Mouse (Mus musculus): ENCODE data around the gene Ifi213. TPM values are rescaled to one million over a fixed set of nuclear protein-coding genes. Genes with fewer than 3 reads are reported as not detected.
"Not testable (repeated sequence)": the region's sequence is repeated elsewhere in the genome, so short reads cannot be mapped to it uniquely, and the experiment has no call there.

Gene Ifi213
- polyA plus RNA-seq (2012; rRNA removed) = 0.47 and 0.87 TPM in 2 replicates

DNA sequence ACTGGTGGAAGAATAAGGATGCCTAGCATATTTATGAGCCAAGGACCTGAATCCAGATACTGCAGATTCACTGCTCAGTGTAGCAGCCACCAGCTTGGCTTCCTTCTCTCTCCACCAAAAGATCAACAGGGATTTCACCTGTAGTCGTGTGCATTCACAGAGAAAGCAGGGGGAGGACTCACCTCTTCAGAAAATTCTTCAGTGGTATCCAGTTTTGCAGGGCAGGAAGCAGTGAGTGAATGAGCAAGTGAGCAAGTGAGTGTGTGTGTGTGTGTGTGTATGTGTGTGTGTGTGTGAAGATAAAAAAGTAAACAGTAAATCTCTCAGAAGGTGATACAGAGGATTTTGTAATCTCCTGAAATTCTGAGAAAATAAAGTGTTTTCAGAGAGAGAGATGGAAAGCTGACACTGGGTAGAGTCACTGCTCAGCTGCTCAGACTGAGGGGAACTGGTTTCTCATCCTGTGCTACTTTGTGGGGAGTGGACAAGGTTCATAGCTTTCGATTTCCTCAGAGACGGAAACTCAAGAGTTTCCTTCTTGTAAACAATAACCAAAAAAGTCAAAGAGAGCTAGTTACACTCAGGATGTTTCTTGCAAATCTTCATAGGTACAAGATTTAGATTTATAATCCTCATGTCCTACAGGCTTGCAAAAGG is at the start of gene Ifi213:
Ifi213 (minus strand) TSS at position 437 of the 657 bp plus-strand sequence.
- not testable (repeated sequence) for H3K27ac ChIP-seq (ENCODE audit: insufficient read depth, low read depth, low read length); H3K36me3 ChIP-seq (ENCODE audit: control insufficient read depth, insufficient read depth, low read length); H3K4me1 ChIP-seq (ENCODE audit: control insufficient read depth, insufficient read depth, insufficient read length, low read length); H3K27me3 ChIP-seq (ENCODE audit: control insufficient read depth, insufficient read depth, low read length); H3K4me3 ChIP-seq (ENCODE audit: low read depth, low read length)
- 41% methylated on average over 3 of the region's 3 CpGs for WGBS

DNA sequence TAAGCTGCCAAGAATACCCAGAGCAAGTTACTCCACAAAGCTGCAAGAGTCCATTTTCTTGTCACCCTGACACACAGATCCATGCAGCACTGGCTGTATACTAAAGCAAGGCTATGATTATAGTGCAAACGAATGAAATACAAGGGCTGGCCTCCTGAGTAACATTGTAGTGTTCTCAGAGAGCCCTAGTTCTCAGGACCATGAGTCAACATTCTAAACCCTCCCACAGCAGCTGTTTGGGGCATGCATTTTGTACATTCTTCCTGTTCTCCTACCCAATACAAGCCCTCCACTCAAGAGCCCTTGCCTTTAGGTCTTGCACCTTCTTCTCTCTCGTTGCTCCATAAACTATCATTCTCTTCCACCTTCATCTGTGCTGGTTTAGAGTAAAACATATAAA is 46.3 kb upstream of the Ifi213 start:
- H3K4me3 ChIP-seq (ENCODE audit: low read depth, low read length) = no peak overlapping the region
- WGBS = 72% methylated on average over 2 of the region's 2 CpGs
- TF ChIP-seq CTCF (IDR thresholded peaks at IDR 0.05; ENCODE audit: extremely low read depth, insufficient read length, insufficient replicate concordance, low read depth, low read length) (no peak), POLR2A (IDR thresholded peaks at IDR 0.05; ENCODE audit: low read depth, low read length) (no peak)
- no peak overlapping the region for H3K27ac ChIP-seq (ENCODE audit: insufficient read depth, low read depth, low read length)
- H3K27me3 ChIP-seq (ENCODE audit: control insufficient read depth, insufficient read depth, low read length) = no peaks in the 10 kb centered on the region
- no peaks in the 10 kb centered on the region for H3K4me1 ChIP-seq (ENCODE audit: control insufficient read depth, insufficient read depth, insufficient read length, low read length)
- H3K36me3 ChIP-seq (ENCODE audit: control insufficient read depth, insufficient read depth, low read length) = no peaks in the 10 kb centered on the region

DNA sequence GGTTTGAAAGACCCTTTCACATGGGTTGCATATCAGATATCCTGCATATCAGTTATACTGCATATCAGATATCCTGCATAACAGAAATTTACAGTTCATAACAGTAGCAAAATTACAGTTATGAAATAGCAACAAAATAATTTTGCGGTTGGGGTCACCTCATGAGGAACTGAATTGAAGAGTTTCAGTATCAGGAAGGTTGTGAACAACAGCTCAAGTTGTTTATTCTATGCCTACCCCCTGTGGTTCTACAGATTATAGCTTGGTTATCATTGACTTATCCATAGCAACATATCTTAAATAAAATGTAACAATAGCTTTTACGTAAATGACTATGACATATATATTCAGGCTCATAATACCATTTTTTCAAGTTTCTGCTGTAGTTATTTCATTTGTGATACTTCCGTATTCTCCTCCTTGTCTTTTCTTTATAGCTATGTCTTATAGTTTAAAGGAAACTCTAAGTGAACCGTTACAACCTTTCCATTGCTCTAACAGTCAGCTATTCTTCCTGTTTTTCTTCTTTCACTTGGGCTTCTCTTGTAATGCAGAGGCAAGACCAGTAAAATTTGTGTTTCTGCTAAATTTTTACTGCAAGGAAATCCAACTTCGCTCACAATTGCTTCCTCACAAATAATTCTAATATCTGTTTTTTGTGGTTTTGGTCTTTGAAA is 35.0 kb upstream of the Ifi213 start:
- WGBS = 79% methylated on average over 5 of the region's 5 CpGs
- Histone ChIP-seq H3K27ac (ENCODE audit: insufficient read depth, low read depth, low read length) (no peak overlapping the region), H3K4me1 (ENCODE audit: control insufficient read depth, insufficient read depth, insufficient read length, low read length) (no peaks in the 10 kb centered on the region), H3K27me3 (ENCODE audit: control insufficient read depth, insufficient read depth, low read length) (no peaks in the 10 kb centered on the region), H3K36me3 (ENCODE audit: control insufficient read depth, insufficient read depth, low read length) (no peaks in the 10 kb centered on the region), H3K4me3 (ENCODE audit: low read depth, low read length) (no peak overlapping the region)
- TF ChIP-seq POLR2A (IDR thresholded peaks at IDR 0.05; ENCODE audit: low read depth, low read length) (no peak), CTCF (IDR thresholded peaks at IDR 0.05; ENCODE audit: extremely low read depth, insufficient read length, insufficient replicate concordance, low read depth, low read length) (no peak)

DNA sequence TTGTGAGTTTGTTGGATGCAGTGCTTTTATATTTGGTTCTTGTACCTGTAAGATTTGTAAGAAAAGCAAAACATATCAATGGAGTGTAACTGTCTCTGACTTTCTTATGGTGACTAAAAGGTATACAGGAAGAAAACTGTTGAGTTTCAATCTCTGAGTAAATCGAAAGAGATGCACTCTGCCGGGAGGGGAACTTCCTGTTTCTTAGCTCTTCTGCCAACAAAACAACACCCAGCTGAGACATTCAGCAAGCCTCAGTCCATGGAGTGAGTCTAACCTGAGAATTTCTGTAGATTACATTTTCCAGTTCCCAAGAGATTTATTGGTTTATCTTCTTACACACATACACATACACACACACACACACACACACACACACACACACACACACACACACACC is 31.5 kb upstream of the Ifi213 start, which contains the start of gene Ifi209:
Ifi209 (plus strand) TSS at position 296 of the 400 bp plus-strand sequence.
- H3K4me1 ChIP-seq (ENCODE audit: control insufficient read depth, insufficient read depth, insufficient read length, low read length); H3K4me3 ChIP-seq (ENCODE audit: low read depth, low read length); H3K27ac ChIP-seq (ENCODE audit: insufficient read depth, low read depth, low read length); H3K36me3 ChIP-seq (ENCODE audit: control insufficient read depth, insufficient read depth, low read length); H3K27me3 ChIP-seq (ENCODE audit: control insufficient read depth, insufficient read depth, low read length): not testable (repeated sequence)
- WGBS = 62% methylated on average over 2 of the region's 2 CpGs

DNA sequence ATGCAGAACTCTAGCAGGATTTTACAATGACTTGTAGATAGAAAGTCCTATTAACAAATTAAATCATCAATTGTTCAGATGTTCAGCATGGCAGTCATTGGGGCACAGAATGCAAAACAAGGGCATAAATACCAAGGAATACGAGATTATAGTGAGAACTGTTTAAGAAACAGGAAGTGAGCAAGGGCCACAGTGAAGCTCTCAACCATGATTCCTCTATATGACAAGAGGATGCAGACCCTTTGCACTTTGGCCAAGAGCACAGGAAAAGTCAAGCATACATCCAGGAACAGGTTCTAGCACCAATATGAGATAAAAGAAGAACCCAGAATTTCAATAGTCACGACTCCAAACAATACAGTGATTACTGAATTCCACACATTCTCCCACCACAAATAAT is 27.6 kb upstream of the Ifi213 start:
- H3K4me1 ChIP-seq (ENCODE audit: control insufficient read depth, insufficient read depth, insufficient read length, low read length) = no peaks in the 10 kb centered on the region
- 46% methylated on average over 2 of the region's 2 CpGs for whole genome bisulfite sequencing
- no peak for TF ChIP-seq POLR2A (IDR thresholded peaks at IDR 0.05; ENCODE audit: low read depth, low read length)
- TF ChIP-seq CTCF (IDR thresholded peaks at IDR 0.05; ENCODE audit: extremely low read depth, insufficient read length, insufficient replicate concordance, low read depth, low read length) = no peak
- H3K36me3 ChIP-seq (ENCODE audit: control insufficient read depth, insufficient read depth, low read length) = no peaks in the 10 kb centered on the region
- H3K4me3 ChIP-seq (ENCODE audit: low read depth, low read length) = no peak overlapping the region
- H3K27ac ChIP-seq (ENCODE audit: insufficient read depth, low read depth, low read length) = no peak overlapping the region
- H3K27me3 ChIP-seq (ENCODE audit: control insufficient read depth, insufficient read depth, low read length) = no peaks in the 10 kb centered on the region

DNA sequence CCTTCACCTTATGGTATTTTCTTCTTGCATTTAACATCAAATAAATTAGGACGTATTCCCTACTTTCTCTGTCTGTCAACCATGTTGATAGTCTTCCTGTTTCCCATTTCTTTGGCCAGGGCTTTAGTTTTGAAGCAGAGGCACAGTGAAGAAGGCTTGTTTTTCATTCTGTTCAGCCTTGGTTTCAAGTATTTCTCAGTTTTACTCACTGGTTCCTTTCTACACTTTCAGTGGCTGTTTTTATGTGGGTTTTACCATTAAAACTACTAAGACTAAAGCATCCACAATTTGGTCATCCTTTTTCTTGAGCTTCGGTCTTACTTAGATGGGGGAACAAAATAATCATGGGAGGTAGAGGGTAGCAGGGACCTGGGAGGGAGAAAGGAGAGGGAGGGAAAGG is 25.0 kb upstream of the Ifi213 start:
- 84% methylated on average over 2 of the region's 2 CpGs for WGBS
- Histone ChIP-seq H3K27ac (ENCODE audit: insufficient read depth, low read depth, low read length) (no peak overlapping the region), H3K27me3 (ENCODE audit: control insufficient read depth, insufficient read depth, low read length) (no peaks in the 10 kb centered on the region), H3K4me3 (ENCODE audit: low read depth, low read length) (no peak overlapping the region), H3K4me1 (ENCODE audit: control insufficient read depth, insufficient read depth, insufficient read length, low read length) (no peaks in the 10 kb centered on the region), H3K36me3 (ENCODE audit: control insufficient read depth, insufficient read depth, low read length) (no peaks in the 10 kb centered on the region)
- TF ChIP-seq CTCF (IDR thresholded peaks at IDR 0.05; ENCODE audit: extremely low read depth, insufficient read length, insufficient replicate concordance, low read depth, low read length) = no peak
- TF ChIP-seq POLR2A (IDR thresholded peaks at IDR 0.05; ENCODE audit: low read depth, low read length) = no peak

DNA sequence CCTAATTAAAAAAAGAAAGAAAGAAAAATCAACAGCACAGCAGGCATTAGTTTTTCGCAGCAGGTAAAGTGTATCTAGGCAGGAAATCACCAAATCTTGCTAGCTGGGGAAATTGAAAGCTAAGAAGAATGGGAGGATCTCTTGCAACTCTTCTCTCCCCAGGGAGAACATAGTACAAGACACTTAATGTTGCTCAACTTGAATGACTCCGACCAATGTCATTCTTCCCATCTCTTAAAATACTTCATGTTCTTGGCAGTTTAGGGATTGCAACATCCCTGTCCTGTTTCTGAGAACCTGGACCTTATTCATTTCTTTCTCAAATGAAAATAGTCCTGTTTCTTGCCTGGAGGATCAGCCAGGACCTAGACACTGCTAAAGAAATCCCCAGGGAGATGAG is 23.1 kb upstream of the Ifi213 start:
- H3K27me3 ChIP-seq (ENCODE audit: control insufficient read depth, insufficient read depth, low read length); H3K27ac ChIP-seq (ENCODE audit: insufficient read depth, low read depth, low read length); H3K4me3 ChIP-seq (ENCODE audit: low read depth, low read length); H3K4me1 ChIP-seq (ENCODE audit: control insufficient read depth, insufficient read depth, insufficient read length, low read length); H3K36me3 ChIP-seq (ENCODE audit: control insufficient read depth, insufficient read depth, low read length): not testable (repeated sequence)
- 75% methylated on average over 2 of the region's 2 CpGs for WGBS

DNA sequence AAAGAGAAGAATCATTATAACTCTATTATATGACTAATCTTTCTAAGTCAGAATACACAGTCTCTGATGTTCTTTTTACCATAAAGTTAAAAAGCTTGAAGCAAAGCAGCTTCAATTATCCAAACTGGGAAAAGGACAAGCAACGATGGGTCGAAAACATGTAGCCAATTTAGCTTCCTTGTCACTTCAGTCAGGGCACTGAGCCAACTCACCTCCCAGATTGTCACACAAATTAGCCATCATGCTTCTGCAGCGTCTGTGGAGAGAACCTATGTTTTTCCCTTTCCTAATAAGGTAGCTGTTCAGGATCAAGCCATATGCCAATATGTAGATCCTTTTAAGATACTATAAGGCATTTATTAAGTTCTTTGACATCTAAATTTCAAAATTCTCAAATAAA is 11.2 kb upstream of the Ifi213 start:
- 46% methylated on average over 3 of the region's 3 CpGs for WGBS
- H3K36me3 ChIP-seq (ENCODE audit: control insufficient read depth, insufficient read depth, low read length); H3K4me1 ChIP-seq (ENCODE audit: control insufficient read depth, insufficient read depth, insufficient read length, low read length); H3K27me3 ChIP-seq (ENCODE audit: control insufficient read depth, insufficient read depth, low read length); H3K4me3 ChIP-seq (ENCODE audit: low read depth, low read length); H3K27ac ChIP-seq (ENCODE audit: insufficient read depth, low read depth, low read length): not testable (repeated sequence)

DNA sequence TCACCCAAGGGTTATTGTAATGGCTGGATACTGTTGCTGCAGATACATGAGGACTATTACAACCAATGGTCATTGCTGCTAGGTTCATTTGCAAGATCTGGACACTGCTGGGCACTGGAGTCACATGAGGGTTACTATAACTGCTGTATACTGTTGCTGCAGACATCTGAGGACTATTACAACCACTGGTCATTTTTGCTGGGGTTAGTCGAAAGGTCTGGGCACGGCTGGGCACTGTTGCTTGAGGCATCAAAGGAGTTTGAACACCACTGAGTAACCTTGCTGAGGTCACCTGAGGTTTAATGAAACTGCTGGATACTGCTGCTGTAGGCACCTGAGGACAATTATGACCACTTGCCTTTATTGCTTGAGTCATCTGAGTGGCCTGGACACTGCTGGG is 9.4 kb downstream of the Ifi213 start:
- H3K4me1 ChIP-seq (ENCODE audit: control insufficient read depth, insufficient read depth, insufficient read length, low read length); H3K4me3 ChIP-seq (ENCODE audit: low read depth, low read length); H3K27ac ChIP-seq (ENCODE audit: insufficient read depth, low read depth, low read length); H3K27me3 ChIP-seq (ENCODE audit: control insufficient read depth, insufficient read depth, low read length); H3K36me3 ChIP-seq (ENCODE audit: control insufficient read depth, insufficient read depth, low read length): not testable (repeated sequence)
- 85% methylated on average over 2 of the region's 2 CpGs for WGBS

All from small intestine, adult 2 months (tissue).